Mouse (Mus musculus) liver, embryonic 12.5 days (tissue): ENCODE results near the gene Ckap2. TPM values are rescaled to one million over a fixed set of nuclear protein-coding genes. Genes with fewer than 3 reads are reported as not detected.
A peak's percentile ranks its signal among the peaks of the same experiment; 100 is the strongest.
"Not testable (repeated sequence)": the region's sequence is repeated elsewhere in the genome, so short reads cannot be mapped to it uniquely, and the experiment has no call there.

ENCODE experiments used
- ATAC-seq: fragments of 200-750 bp; cut with Nextera tagmentation; 2 replicates; pipeline ENCODE4 v1.8.0; 2017; ENCODE audit warnings: moderate number of reproducible peaks, mild to moderate bottlenecking, moderate library complexity
- H3K27ac ChIP-seq: fragments of 300-500 bp; sonication (generic); 2 replicates; pipeline ENCODE4 v1.5.1; 2016; ENCODE audit warnings: mild to moderate bottlenecking
- H3K27me3 ChIP-seq: fragments of 300-500 bp; sonication (generic); replicated peaks from 2 replicates; pipeline ENCODE4 v1.6.1; 2016; ENCODE audit warnings: mild to moderate bottlenecking, moderate library complexity
- H3K36me3 ChIP-seq: fragments of 300-500 bp; sonication (generic); 2 replicates; pipeline ENCODE4 v1.6.1; 2016; ENCODE audit warnings: mild to moderate bottlenecking, moderate library complexity
- H3K4me1 ChIP-seq: fragments of 300-500 bp; sonication (generic); 2 replicates; pipeline ENCODE4 v1.6.1; 2016
- H3K4me2 ChIP-seq: fragments of 300-500 bp; sonication (generic); 2 replicates; pipeline ENCODE4 v1.6.1; 2016; ENCODE audit warnings: mild to moderate bottlenecking, moderate library complexity
- H3K4me3 ChIP-seq: fragments of 300-500 bp; sonication (generic); 2 replicates; pipeline ENCODE4 v1.5.1; 2016; ENCODE audit warnings: mild to moderate bottlenecking, moderate library complexity
- H3K9ac ChIP-seq: fragments of 300-500 bp; sonication (generic); 2 replicates; pipeline ENCODE4 v1.6.1; 2016; ENCODE audit warnings: mild to moderate bottlenecking, moderate library complexity
- H3K9me3 ChIP-seq: fragments of 300-500 bp; sonication (generic); replicated peaks from 2 replicates; pipeline ENCODE4 v1.6.1; 2016; ENCODE audit warnings: mild to moderate bottlenecking, moderate library complexity
- WGBS: fragments of 180-500 bp; shearing (Covaris S2); methylation state at CpG from one replicate; pipeline ENCODE4 v1.1.7; 2016; ENCODE audit not compliant: insufficient replicate concordance; 5-methylcytosine and 5-hydroxymethylcytosine counted together
- polyA plus RNA-seq: library from polyadenylated mRNA; unstranded; fragments of >200 nt; fragmentation: Nextera tagmentation; extraction: Ambion mirVana; gene quantifications from 2 replicates; pipeline ENCODE4 v1.2.1, GENCODE M21; 2016

Ckap2 gene
- polyA plus RNA-seq, 1 experiment from 2014 or later = 27.3 TPM

GRCm38 (mm10) chr8:22147706-22148366, 37.8 kb downstream of the Ckap2 start:
- Histone ChIP-seq H3K9ac (no peak overlapping the region), H3K36me3 (no peaks in the 10 kb centered on the region), H3K4me1 (peaks cover 18% of the 10 kb centered on the region), H3K27ac (no peak overlapping the region), H3K4me2 (no peak overlapping the region), H3K4me3 (no peak overlapping the region), H3K9me3 (no peaks in the 10 kb centered on the region), H3K27me3 (no peaks in the 10 kb centered on the region)
- ATAC-seq = no peak
- 71% methylated on average over 9 of the region's 9 CpGs for WGBS

DNA sequence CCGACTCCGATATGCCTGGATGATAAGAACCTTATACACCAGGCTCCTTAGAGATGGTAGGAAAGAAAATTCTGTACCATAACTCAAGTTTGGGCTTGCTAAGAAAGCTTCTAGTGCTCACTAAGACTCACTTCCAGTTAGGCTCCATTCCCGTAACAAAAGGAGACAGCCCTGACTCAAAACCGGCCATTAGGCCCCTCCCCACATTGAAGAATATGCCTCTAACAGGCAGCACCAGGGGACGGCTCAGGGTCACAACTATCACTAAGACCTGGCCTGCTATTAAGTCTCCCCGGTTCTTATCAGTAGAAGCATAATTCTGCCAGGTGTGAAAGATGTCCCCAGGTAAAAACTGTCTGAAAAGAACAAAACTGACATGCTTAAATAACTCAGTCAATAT, 39.8 kb downstream of the Ckap2 start:
- ATAC-seq = no peak
- no peaks in the 10 kb centered on the region for H3K9me3 ChIP-seq
- no peaks in the 10 kb centered on the region for H3K36me3 ChIP-seq
- peaks cover 18% of the 10 kb centered on the region for H3K4me1 ChIP-seq
- no peak overlapping the region for H3K4me3 ChIP-seq
- H3K4me2 ChIP-seq = no peak overlapping the region
- H3K27ac ChIP-seq = no peak overlapping the region
- no peak overlapping the region for H3K9ac ChIP-seq
- H3K27me3 ChIP-seq = no peaks in the 10 kb centered on the region
- WGBS = 72% methylated on average over 6 of the region's 6 CpGs

DNA sequence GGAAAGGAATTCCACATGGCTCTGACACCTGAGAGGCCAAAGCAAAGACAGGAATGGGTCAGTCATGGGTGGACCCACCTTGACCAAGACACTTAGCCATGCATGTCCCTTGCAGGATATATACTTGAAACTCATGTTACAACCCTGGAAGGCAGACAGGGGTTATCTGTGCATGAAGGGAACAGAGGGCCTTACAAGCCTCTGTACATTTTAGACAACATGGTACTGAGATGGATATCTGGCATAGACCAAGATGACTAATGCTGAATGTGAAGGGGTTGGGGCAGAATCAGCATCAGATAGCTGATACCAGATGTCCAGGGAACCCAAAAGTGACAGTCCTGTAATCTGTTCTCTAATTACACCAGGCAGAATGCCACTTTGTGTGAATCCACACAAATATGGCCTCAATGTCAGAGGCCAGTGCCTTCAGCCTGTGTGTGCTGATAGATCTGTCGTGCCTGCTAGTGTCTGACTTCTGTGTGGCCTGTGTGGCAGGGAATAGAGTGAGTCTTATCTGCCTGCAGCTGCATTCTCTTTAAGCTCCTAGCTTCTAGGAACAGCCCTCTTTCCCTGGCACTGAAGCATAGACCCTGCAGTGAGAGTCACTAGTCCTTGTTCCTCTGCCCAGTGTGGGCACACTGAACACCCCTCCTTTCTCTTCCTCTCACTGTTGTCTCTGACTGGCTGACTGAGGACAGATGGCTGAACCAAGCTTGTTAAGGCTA, 41.7 kb downstream of the Ckap2 start:
- WGBS = 28% methylated on average over 1 of the region's 1 CpGs
- Histone ChIP-seq H3K4me1 (peaks cover 18% of the 10 kb centered on the region), H3K4me2 (no peak overlapping the region), H3K27ac (peak overlapping the region; percentile 66), H3K36me3 (no peaks in the 10 kb centered on the region), H3K4me3 (no peak overlapping the region), H3K27me3 (no peaks in the 10 kb centered on the region), H3K9ac (no peak overlapping the region), H3K9me3 (no peaks in the 10 kb centered on the region)
- peak; percentile 90 for ATAC-seq

GRCm38 (mm10) chr8:22142592-22142991, 43.0 kb downstream of the Ckap2 start:
- H3K9me3 ChIP-seq = no peaks in the 10 kb centered on the region
- H3K4me1 ChIP-seq = peaks cover 18% of the 10 kb centered on the region
- no peak overlapping the region for H3K9ac ChIP-seq
- H3K4me3 ChIP-seq = no peak overlapping the region
- WGBS = 78% methylated on average over 4 of the region's 4 CpGs
- no peak overlapping the region for H3K27ac ChIP-seq
- no peaks in the 10 kb centered on the region for H3K27me3 ChIP-seq
- no peaks in the 10 kb centered on the region for H3K36me3 ChIP-seq
- H3K4me2 ChIP-seq = no peak overlapping the region
- ATAC-seq = no peak

DNA sequence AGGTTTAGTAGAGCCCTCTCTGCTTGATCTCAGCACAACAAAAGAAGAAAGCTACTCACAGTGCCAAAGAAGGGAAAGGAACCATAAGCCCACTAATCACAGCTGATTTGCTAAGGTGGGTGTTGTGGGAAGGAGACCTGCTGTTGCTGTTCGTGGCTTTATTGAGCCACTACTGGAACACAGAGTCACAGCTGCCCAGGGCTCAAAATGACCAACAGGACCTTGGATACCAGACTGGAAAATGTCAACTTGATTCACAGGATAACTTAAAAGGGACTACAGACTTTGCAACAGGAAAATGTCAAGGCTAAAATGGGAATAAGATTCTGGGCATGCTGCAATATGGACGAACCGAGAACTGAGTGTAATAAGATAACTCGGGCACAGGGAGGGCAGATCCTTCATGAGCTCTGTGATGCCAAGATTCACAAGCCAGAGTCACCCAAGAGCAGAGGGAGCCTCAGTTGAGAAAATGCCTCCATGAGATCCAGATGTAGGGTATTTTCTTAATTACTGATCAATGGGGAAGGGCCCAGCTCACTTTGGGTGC, 43.7 kb downstream of the Ckap2 start:
- no peak for ATAC-seq
- no peaks in the 10 kb centered on the region for H3K27me3 ChIP-seq
- H3K4me3 ChIP-seq = no peak overlapping the region
- no peak overlapping the region for H3K27ac ChIP-seq
- no peaks in the 10 kb centered on the region for H3K36me3 ChIP-seq
- WGBS = 75% methylated on average over 4 of the region's 4 CpGs
- H3K9ac ChIP-seq = no peak overlapping the region
- no peaks in the 10 kb centered on the region for H3K9me3 ChIP-seq
- no peak overlapping the region for H3K4me2 ChIP-seq
- H3K4me1 ChIP-seq = peaks cover 18% of the 10 kb centered on the region

DNA sequence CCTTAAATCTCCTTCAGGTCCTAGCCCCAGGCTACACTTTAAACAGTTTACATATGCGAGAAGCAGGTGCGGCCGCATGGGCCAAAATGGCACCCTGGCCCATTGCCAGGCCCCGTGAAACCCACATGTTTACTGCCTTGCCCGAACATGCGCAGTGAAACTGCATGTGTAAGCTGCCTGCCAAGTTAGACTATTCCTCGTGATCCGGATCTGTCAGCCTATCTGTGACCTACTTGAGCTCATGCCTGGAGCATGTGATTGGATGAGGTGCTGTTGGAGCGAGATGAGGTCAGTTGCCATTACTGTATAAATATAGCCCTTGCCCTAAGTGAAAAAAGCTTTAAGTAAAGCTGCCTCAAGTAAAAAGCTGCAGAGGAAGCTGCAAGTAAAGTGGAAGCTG, 49.2 kb downstream of the Ckap2 start:
- not testable (repeated sequence) for H3K4me2 ChIP-seq, H3K9ac ChIP-seq, H3K9me3 ChIP-seq, H3K36me3 ChIP-seq, ATAC-seq, H3K27me3 ChIP-seq, H3K27ac ChIP-seq, H3K4me3 ChIP-seq
- peaks cover 22% of the 10 kb centered on the region for H3K4me1 ChIP-seq
- 90% methylated on average over 9 of the region's 9 CpGs for WGBS

DNA sequence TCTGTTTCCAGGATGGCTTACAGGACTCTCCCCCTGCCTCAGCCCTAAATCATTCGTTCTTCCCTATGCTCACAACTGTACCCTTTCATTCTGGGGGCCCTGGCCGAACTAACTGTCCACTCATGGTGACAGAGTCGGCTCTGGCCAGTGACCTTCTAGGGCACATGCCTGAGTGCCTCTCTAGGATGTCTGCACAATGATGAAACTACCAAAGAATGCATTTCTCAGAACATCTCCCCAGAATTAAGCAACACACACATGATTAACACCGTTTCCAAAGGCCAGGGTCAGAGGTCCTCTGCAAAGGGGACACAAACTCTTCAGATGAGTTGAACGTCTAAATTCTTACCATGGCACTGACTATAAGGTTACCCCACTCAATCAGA, 50.9 kb downstream of the Ckap2 start:
- 71% methylated on average over 5 of the region's 5 CpGs for WGBS

GRCm38 (mm10) chr8:22134078-22134749, 51.4 kb downstream of the Ckap2 start:
- H3K36me3 ChIP-seq = no peaks in the 10 kb centered on the region
- 41% methylated on average over 7 of the region's 7 CpGs for WGBS
- peak overlapping the region; percentile 90 for H3K27ac ChIP-seq
- H3K4me2 ChIP-seq = peak overlapping the region; percentile 57
- no peaks in the 10 kb centered on the region for H3K27me3 ChIP-seq
- no peaks in the 10 kb centered on the region for H3K9me3 ChIP-seq
- peaks cover 22% of the 10 kb centered on the region for H3K4me1 ChIP-seq
- no peak overlapping the region for H3K4me3 ChIP-seq
- ATAC-seq = peak; percentile 100
- H3K9ac ChIP-seq = peak overlapping the region; percentile 44; the same call in 1 of the 2 replicates

More for the DNA sequence above, 50.9 kb downstream of the Ckap2 start:
- ATAC-seq = 0 out of 2 replicates have a peak, but pooled peaks have one; percentile 1
- Histone ChIP-seq H3K4me1 (peaks cover 22% of the 10 kb centered on the region), H3K4me3 (no peak overlapping the region), H3K9ac (no peak overlapping the region; the same call in 1 of the 2 replicates), H3K36me3 (no peaks in the 10 kb centered on the region), H3K9me3 (no peaks in the 10 kb centered on the region), H3K27ac (peak overlapping the region; percentile 90), H3K27me3 (no peaks in the 10 kb centered on the region), H3K4me2 (peak overlapping the region; percentile 57)

DNA sequence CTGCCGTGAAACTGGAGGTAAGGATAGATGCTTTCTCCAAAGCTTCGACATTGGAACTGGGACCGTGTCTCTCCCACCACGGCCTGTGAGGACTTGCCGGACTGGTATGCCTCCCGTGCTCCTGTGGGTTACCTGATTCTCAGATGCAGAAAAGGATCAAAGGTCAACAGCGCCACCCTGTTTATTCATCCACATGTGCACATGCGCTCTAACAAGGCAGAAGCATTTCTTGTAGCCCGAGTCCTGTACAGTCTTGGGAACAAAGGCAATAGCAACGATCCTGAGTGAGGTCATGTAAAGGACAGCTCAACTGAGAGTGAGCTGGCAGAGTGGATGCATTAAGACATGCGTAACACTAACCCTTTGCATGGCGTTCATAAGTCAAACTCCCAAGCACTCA, 53.6 kb downstream of the Ckap2 start:
- Histone ChIP-seq H3K27ac (no peak overlapping the region), H3K9me3 (no peaks in the 10 kb centered on the region), H3K4me1 (peaks cover 22% of the 10 kb centered on the region), H3K9ac (no peak overlapping the region), H3K36me3 (peaks cover 11% of the 10 kb centered on the region), H3K4me2 (no peak overlapping the region), H3K27me3 (no peaks in the 10 kb centered on the region), H3K4me3 (no peak overlapping the region)
- 84% methylated on average over 12 of the region's 12 CpGs for WGBS
- no peak for ATAC-seq

GRCm38 (mm10) chr8:22124220-22125152, 61.1 kb downstream of the Ckap2 start, which contains the start of gene Nek5:
Gene Nek5 (minus strand): TSS chr8:22125053.
- H3K27me3 ChIP-seq = 0 out of 2 replicates have a peak, but pooled peaks cover 12% of the 10 kb centered on the region
- H3K9ac ChIP-seq = peak within 1 kb of the TSS; percentile 53
- peaks cover 15% of the 10 kb centered on the region for H3K4me1 ChIP-seq
- peaks cover 11% of the 10 kb centered on the region for H3K36me3 ChIP-seq
- peak within 1 kb of the TSS; percentile 87 for H3K4me2 ChIP-seq
- no peak within 1 kb of the TSS for H3K27ac ChIP-seq
- ATAC-seq = peak; percentile 80
- 2% methylated on average over 29 of the region's 29 CpGs for WGBS
- H3K4me3 ChIP-seq = peak within 1 kb of the TSS; percentile 59
- no peaks in the 10 kb centered on the region for H3K9me3 ChIP-seq
